Mouse (Mus musculus) CH12F3 (cell line): ENCODE results near the gene Gm20458.

Source experiments
- in situ Hi-C: fragments of 300-500 bp; cut with MboI; formaldehyde crosslinking; loops from 2 replicates; pipeline ENCODE4 v1.14.3; 2020; ENCODE audit warnings: low sequenced_read_pairs

The Gm20458 gene

DNA sequence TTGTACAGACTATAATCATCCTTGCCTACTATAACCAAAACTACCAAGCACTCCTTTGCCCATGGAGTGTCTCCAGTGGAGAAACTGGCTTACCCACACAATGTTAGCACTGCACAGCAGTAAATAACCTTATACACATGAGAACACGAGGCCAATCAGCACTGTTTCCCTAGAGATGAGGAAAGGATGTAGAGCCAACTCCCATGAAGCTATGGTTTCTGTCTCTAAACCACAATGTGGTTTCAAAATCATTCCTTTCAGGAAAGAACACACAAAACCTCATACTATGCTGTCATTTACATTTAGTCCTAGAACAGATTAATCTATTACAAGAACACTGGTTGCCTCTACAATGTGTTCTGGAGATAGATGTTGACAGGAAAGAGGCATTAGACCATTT lies 35.6 kb downstream of the Gm20458 start:
- in situ Hi-C loops, result no loop called here

GRCm38 (mm10) chr2:164496847-164497690 lies 36.3 kb downstream of the Gm20458 start, which contains the start of gene Pigt:
Pigt (plus strand) TSS chr2:164497520.
- in situ Hi-C loops, result no loop called here

GRCm38 (mm10) chr2:164497691-164498268 lies 37.0 kb downstream of the Gm20458 start:
- in situ Hi-C loops, result no loop called here

DNA sequence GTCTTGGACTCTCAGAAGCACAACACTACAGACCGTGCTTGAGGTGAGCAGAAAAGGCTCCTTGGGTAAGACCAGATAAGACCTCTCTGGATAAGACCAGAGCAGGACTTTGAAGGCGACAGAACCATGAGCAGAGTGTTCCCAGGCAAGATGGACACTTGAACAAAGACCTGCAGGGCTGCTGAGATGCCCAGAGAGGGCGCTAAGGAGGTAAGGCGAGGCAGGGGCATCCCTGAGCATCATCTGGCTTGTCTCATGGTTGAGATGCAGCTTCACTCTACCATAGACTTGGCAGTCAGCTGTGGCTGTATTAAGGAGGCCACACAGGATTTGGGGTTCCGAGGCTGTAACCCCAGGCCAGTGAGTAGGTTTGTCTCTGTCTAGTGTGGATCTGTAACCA lies 38.5 kb downstream of the Gm20458 start:
- in situ Hi-C loops, result no loop called here

GRCm38 (mm10) chr2:164500511-164500910 lies 39.7 kb downstream of the Gm20458 start:
- in situ Hi-C loops, result no loop called here

DNA sequence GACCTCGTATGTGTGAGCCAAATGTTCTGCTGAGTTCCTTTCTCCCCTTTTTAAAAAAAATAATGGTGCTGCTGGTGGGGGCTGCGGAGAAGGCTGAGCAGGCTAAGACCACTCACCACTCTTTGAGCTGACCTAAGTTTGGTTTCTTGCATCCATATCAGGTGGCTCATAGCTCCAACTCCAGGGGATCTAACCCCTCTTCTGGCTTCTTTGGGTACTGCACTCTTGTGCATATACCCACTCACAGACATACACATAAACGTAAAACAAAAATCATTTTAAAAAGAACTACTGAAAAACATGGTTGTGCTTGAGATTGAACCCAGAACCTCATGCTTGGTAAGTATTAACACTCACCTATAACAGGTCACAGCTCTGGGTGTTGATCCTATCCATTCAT lies 44.2 kb downstream of the Gm20458 start:
- in situ Hi-C loops, result no loop called here

DNA sequence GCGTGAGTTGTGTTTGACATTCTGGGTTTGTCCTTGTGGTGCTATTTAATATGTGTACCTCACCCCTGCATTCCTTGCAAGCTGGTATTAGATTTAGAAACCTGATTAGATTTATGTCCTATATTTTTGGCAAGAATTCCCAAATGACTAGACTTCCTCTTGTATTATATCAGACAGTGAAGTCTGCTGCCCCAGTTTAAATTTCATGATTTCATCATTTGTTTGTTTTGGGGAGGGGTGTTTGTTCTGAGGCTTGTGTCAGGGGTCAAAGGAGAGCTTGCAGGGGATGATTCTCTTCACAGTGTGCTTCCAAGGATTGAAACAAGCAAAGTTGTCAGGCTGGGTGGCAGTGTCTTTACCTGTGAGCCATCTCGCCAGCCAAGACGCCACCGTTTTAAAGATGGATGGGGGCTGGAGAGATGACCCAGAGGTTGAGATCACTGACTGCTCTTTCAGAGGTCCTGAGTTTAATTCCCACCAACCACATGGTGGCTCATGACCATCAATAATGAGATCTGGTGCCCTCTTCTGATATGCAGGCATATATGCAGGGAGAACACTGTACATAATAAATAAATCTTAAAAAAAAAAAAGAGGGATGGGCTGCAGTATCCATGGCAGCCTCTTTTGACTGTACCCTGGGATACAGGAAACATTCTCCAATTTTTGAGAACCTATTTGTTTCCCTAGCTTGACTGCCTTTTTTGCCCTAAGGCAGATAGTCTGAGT lies 45.0 kb downstream of the Gm20458 start:
- in situ Hi-C loops, result no loop called here

- in situ Hi-C loops, result no loop called here
These were observed 47.0 kb downstream of the Gm20458 start for GRCm38 (mm10) chr2:164507811-164508210.

GRCm38 (mm10) chr2:164510621-164511190 lies 49.9 kb downstream of the Gm20458 start:
- in situ Hi-C loops, result no loop called here

GRCm38 (mm10) chr2:164512121-164512909 lies 51.5 kb downstream of the Gm20458 start:
- in situ Hi-C loops, result no loop called here

DNA sequence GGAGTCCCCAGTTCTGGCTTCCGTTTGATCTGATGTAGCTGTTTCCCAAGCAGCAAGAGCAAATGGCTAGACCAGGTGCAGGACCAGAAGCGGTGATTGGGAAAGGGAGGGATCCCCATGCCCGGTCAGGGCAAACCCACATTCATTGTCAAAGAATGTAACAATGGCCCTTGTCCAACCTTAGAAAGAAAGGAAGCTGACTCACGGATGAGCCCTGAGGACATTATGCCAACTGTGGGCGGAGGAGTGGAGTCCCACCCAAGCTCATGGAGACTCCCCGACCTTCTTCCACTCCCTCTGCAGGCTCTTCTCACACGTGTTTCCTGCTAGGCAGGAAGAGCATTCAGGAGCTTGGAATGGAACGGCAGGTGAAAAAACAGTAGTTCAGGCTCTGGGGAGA lies 52.6 kb downstream of the Gm20458 start:
- in situ Hi-C loops, result no loop called here

DNA sequence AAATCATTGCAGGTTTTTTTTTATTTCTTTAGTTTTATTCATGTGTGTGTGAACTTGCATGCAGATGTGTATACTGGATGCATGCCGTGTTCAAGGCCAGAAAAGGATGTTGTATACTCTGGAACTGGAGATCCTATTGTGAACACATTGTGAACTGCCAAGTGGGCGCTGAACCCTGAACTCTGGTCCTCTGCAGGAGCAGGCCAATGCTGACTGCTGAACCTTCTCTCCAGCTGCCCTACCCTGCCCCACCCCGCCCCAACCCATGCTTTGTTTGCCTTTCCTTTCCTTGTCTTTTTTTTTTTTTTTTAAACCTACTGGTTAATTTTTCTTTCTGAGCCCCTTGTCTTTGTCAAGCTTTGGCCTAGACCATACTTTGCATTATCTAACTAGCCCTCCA lies 54.1 kb downstream of the Gm20458 start:
- in situ Hi-C loops, result no loop called here

GRCm38 (mm10) chr2:164515897-164516296 lies 55.1 kb downstream of the Gm20458 start:
- in situ Hi-C loops, result no loop called here

GRCm38 (mm10) chr2:164516592-164516991 lies 55.8 kb downstream of the Gm20458 start:
- in situ Hi-C loops, result no loop called here

GRCm38 (mm10) chr2:164517485-164518221 lies 56.9 kb downstream of the Gm20458 start:
- in situ Hi-C loops, result no loop called here

- in situ Hi-C loops, result no loop called here
These were observed 57.8 kb downstream of the Gm20458 start for GRCm38 (mm10) chr2:164518266-164519170.

GRCm38 (mm10) chr2:164519171-164519526 lies 58.4 kb downstream of the Gm20458 start:
- in situ Hi-C loops, result no loop called here

DNA sequence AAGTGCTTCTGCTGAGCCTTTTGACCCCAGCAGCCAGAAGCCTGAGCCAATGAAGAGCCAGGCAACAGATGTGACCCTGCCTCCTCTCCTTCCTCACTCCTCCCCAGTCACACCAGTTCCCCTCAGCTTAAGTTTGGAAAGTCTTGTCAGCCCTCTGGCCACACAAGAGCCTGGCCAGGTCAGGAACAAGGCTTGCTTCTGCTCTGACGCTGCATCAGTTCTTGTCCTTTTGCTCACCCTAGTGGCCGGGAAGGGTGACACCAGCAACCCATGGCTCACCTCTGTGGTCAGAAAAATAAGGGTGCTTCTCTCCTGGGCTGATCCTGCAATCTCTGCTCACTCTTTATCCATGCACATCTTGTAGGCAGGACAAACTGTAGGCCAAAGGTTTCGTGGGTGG lies 60.0 kb downstream of the Gm20458 start:
- in situ Hi-C loops, result no loop called here

- in situ Hi-C loops, result no loop called here
These were observed 61.1 kb downstream of the Gm20458 start for GRCm38 (mm10) chr2:164521841-164522240.
